In the genomic region with DNA sequence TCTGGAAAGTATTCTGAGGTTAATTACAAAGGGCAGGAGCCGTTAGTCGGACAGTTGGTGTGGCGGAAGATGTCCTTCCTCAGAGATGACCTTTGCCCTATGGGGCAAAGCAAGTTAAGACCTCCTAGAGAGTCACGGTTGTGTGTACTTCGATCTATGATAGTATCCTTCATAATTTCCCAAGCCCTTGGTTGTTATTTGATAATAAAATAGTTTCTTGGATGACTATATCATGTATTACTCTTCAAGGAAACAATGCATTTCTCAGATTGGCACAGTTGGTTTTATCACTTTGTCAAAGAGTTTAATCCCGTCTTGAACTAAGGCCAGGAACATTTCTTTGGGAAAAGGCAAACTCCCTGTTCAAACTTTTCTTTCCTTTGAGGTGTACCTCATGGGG, we compare ENCODE assay signal across 8 mouse cellular contexts. TPM values are rescaled to one million over a fixed set of nuclear protein-coding genes. Genes with fewer than 3 reads are reported as not detected.
A peak's percentile ranks its signal among the peaks of the same experiment; 100 is the strongest.
DNase-seq lines count a peak whose midpoint lies in the region; ATAC-seq lines count a peak whose summit lies in the region.

A gene (minus strand): TSS at position 101 of the 400 bp plus-strand sequence.

- H3K4me2 ChIP-seq in forebrain, embryonic 13.5 days: peak within 1 kb of the TSS; percentile 78
- peak within 1 kb of the TSS; percentile 65 for H3K4me2 ChIP-seq in neural tube, embryonic 15.5 days

- peaks cover 18% of the 10 kb centered on the region for H3K4me1 ChIP-seq in forebrain, embryonic 13.5 days
- peaks cover 14% of the 10 kb centered on the region for H3K4me1 ChIP-seq in limb, embryonic 10.5 days
- H3K4me1 ChIP-seq in neural tube, embryonic 15.5 days: peaks cover 24% of the 10 kb centered on the region

- H3K27me3 ChIP-seq in forebrain, embryonic 13.5 days: no peaks in the 10 kb centered on the region
- H3K27me3 ChIP-seq in limb, embryonic 10.5 days (ENCODE audit: low read depth, poor library complexity, severe bottlenecking): no peaks in the 10 kb centered on the region
- no peaks in the 10 kb centered on the region for H3K27me3 ChIP-seq in neural tube, embryonic 15.5 days (replicated peaks)

- WGBS in forebrain, embryonic 13.5 days: 62% methylated on average over 6 of the region's 6 CpGs
- 59% methylated on average over 6 of the region's 6 CpGs for WGBS in limb, embryonic 10.5 days
- 68% methylated on average over 6 of the region's 6 CpGs for WGBS in neural tube, embryonic 15.5 days

- peak; percentile 38 for DNase-seq in kidney, adult 9 months
- no peak for DNase-seq in kidney, postnatal 25 days
- no peak for DNase-seq in limb, embryonic 10.5 days (ENCODE audit: low spot score)
- no peak for DNase-seq in gastrocnemius, adult 8-10 months (ENCODE audit: low spot score in 2 of 2)
- DNase-seq in kidney, postnatal 10 days: no peak

- H3K36me3 ChIP-seq in forebrain, embryonic 13.5 days (ENCODE audit: poor library complexity, severe bottlenecking): peaks cover 12% of the 10 kb centered on the region
- peaks cover 16% of the 10 kb centered on the region for H3K36me3 ChIP-seq in limb, embryonic 10.5 days
- peaks cover 12% of the 10 kb centered on the region for H3K36me3 ChIP-seq in neural tube, embryonic 15.5 days

- H3K9ac ChIP-seq in forebrain, embryonic 13.5 days: peak within 1 kb of the TSS; percentile 74
- H3K9ac ChIP-seq in neural tube, embryonic 15.5 days (replicated peaks): peak within 1 kb of the TSS; percentile 60

- no peak for ATAC-seq in activated CD4-positive, CD25-positive, alpha-beta regulatory T cell, adult 4 months
- ATAC-seq in forebrain, embryonic 13.5 days: no peak
- no peak for ATAC-seq in neural tube, embryonic 15.5 days (ENCODE audit: low FRiP score)

- H3K27ac ChIP-seq in forebrain, embryonic 13.5 days: peak within 1 kb of the TSS; percentile 40; the same call in 1 of the 2 replicates
- H3K27ac ChIP-seq in limb, embryonic 10.5 days: peak within 1 kb of the TSS; percentile 82
- peak within 1 kb of the TSS; percentile 77 for H3K27ac ChIP-seq in neural tube, embryonic 15.5 days (replicated peaks)

- peak within 1 kb of the TSS; percentile 71 for H3K4me3 ChIP-seq in forebrain, embryonic 13.5 days
- peak within 1 kb of the TSS; percentile 70 for H3K4me3 ChIP-seq in limb, embryonic 10.5 days
- peak within 1 kb of the TSS; percentile 58 for H3K4me3 ChIP-seq in neural tube, embryonic 15.5 days (replicated peaks)

- H3K9me3 ChIP-seq in forebrain, embryonic 13.5 days (replicated peaks): no peaks in the 10 kb centered on the region
- H3K9me3 ChIP-seq in limb, embryonic 10.5 days (replicated peaks): no peaks in the 10 kb centered on the region
- H3K9me3 ChIP-seq in neural tube, embryonic 15.5 days (replicated peaks): no peaks in the 10 kb centered on the region

RNA-seq across cellular contexts. Expression of the gene that starts here (rescaled TPM):
- polyA plus RNA-seq in activated CD4-positive, CD25-positive, alpha-beta regulatory T cell, adult 4 months (2017; shearing (Covaris generic)): 10 to 100 TPM; 13.2 to 17.5 TPM
- polyA plus RNA-seq in forebrain, embryonic 13.5 days (2015; fragmentation: Nextera tagmentation; extraction: Ambion mirVana): 25.2 and 26.1 TPM in 2 replicates
- 20.8 and 22.2 TPM in 2 replicates for polyA plus RNA-seq in limb, embryonic 10.5 days (2016; fragmentation: Nextera tagmentation; extraction: Ambion mirVana)
- 31.1 TPM in 2 replicates for polyA plus RNA-seq in neural tube, embryonic 15.5 days (2015; fragmentation: Nextera tagmentation; extraction: Ambion mirVana)
- 1 to 10 TPM; 1.5 to 2.6 (median 2.1) TPM for total RNA-seq in gastrocnemius, adult 8-10 months (2022)
